Mouse (Mus musculus): ENCODE measurements around the gene Cxcl5. TPM values are rescaled to one million over a fixed set of nuclear protein-coding genes. Genes with fewer than 3 reads are reported as not detected.
"Not testable (repeated sequence)": the region's sequence is repeated elsewhere in the genome, so short reads cannot be mapped to it uniquely, and the experiment has no call there.

Gene Cxcl5
- polyA plus RNA-seq, 1 experiment: not detected

DNA sequence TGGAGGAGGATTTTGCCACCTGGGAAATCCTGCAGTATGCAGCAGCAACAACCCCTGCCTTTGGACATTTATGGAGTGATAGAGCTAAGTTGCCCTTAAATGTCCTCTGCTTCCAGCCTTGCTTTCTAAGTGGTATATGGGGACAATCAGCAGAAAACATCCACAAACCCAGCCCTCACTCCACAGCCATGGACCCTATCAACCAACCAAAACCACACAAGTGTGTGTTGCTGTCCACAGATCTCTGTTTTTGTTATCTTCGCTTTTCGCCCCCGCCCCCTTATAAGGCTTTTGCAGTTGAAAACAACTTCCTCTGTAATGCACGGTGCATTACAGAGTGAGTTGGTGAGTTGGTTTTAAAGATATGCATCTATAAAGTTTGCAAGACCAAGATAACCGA is 16.4 kb downstream of the Cxcl5 start:
- H3K9me3 ChIP-seq (ENCODE audit: control insufficient read depth, low read length): no peaks in the 10 kb centered on the region
- TF ChIP-seq TAL1 (IDR thresholded peaks at IDR 0.05; ENCODE audit: low read length) (no peak), GATA1 (IDR thresholded peaks at IDR 0.05; ENCODE audit: low read length) (no peak)
- no peak overlapping the region for H3K4me3 ChIP-seq (replicated peaks)
- no peaks in the 10 kb centered on the region for H3K36me3 ChIP-seq (ENCODE audit: control insufficient read depth)
- H3K4me1 ChIP-seq (ENCODE audit: control insufficient read depth): peaks cover 2% of the 10 kb centered on the region
- H3K27me3 ChIP-seq (ENCODE audit: control insufficient read depth): peaks cover 4% of the 10 kb centered on the region; the same call in 1 of the 2 replicates

DNA sequence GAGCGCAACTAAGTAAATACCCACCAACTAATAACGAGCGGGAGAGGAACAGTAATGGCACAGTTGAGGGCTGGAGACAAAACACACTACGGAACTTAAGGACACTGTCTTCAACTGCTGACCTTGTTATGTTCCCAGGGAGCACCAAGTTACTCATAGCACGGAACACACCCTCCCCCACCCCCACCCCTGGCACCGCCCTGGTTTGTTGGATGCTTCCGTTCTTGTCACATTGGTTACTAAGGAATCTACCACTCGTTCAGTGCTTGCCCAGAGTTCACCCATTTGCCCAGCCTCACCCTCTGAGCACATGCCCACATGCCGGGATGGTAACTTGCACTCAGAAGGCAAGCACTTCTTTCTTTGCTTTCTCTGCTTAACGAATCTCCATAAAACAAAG is 18.5 kb downstream of the Cxcl5 start:
- Histone ChIP-seq H3K4me1 (ENCODE audit: control insufficient read depth) (peaks cover 2% of the 10 kb centered on the region), H3K36me3 (ENCODE audit: control insufficient read depth) (no peaks in the 10 kb centered on the region), H3K4me3 (replicated peaks) (no peak overlapping the region), H3K9me3 (ENCODE audit: control insufficient read depth, low read length) (no peaks in the 10 kb centered on the region), H3K27me3 (ENCODE audit: control insufficient read depth) (0 out of 2 replicates have a peak, but pooled peaks cover 2% of the 10 kb centered on the region)
- TF ChIP-seq GATA1 (IDR thresholded peaks at IDR 0.05; ENCODE audit: low read length) (no peak), TAL1 (IDR thresholded peaks at IDR 0.05; ENCODE audit: low read length) (no peak)

DNA sequence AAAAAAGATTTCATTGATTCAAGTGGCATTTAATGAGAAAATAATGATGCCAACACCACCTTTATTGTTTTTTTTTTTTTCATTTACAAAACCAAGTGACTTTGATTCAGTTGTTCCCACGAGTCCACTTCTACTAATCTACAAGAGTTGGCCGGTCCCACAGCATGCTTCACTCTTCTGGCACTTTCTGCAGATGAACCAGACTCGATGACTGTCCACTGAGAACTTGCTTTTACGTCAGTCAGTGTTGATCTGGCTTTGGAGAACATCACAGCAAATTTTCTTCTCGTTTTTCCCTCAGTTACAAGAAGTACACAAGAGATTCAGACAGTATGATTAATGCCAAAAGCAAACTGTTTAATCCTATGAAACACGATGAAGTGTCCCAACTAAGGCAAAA is 19.7 kb downstream of the Cxcl5 start:
- Histone ChIP-seq H3K9me3 (ENCODE audit: control insufficient read depth, low read length) (no peaks in the 10 kb centered on the region), H3K4me1 (ENCODE audit: control insufficient read depth) (peaks cover 2% of the 10 kb centered on the region), H3K27me3 (ENCODE audit: control insufficient read depth) (no peaks in the 10 kb centered on the region), H3K36me3 (ENCODE audit: control insufficient read depth) (no peaks in the 10 kb centered on the region), H3K4me3 (replicated peaks) (no peak overlapping the region)
- TF ChIP-seq TAL1 (IDR thresholded peaks at IDR 0.05; ENCODE audit: low read length): no peak
- no peak for TF ChIP-seq GATA1 (IDR thresholded peaks at IDR 0.05; ENCODE audit: low read length)

DNA sequence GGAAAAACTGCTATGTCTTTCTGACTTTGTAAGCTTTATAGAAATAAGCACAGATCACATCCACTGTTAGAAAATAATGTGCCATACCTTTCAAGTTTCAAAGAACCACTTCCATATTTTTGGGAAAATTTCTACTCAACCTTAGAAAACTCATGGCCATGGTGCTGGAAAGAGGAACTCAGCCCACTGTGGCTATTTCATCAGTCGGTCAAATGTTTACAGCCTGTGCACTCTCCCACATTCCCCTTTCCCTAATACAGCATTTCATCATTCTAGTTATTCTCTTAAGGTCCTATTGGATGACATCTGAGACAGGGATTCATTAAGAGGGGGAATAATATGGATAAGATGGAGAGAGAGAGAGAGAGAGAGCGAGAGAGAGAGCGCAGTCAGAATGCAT is 24.5 kb downstream of the Cxcl5 start:
- H3K9me3 ChIP-seq (ENCODE audit: control insufficient read depth, low read length): no peaks in the 10 kb centered on the region
- TF ChIP-seq TAL1 (IDR thresholded peaks at IDR 0.05; ENCODE audit: low read length) (no peak), GATA1 (IDR thresholded peaks at IDR 0.05; ENCODE audit: low read length) (no peak)
- no peaks in the 10 kb centered on the region for H3K36me3 ChIP-seq (ENCODE audit: control insufficient read depth)
- H3K27me3 ChIP-seq (ENCODE audit: control insufficient read depth): no peaks in the 10 kb centered on the region
- H3K4me3 ChIP-seq (replicated peaks): no peak overlapping the region
- no peaks in the 10 kb centered on the region for H3K4me1 ChIP-seq (ENCODE audit: control insufficient read depth)

DNA sequence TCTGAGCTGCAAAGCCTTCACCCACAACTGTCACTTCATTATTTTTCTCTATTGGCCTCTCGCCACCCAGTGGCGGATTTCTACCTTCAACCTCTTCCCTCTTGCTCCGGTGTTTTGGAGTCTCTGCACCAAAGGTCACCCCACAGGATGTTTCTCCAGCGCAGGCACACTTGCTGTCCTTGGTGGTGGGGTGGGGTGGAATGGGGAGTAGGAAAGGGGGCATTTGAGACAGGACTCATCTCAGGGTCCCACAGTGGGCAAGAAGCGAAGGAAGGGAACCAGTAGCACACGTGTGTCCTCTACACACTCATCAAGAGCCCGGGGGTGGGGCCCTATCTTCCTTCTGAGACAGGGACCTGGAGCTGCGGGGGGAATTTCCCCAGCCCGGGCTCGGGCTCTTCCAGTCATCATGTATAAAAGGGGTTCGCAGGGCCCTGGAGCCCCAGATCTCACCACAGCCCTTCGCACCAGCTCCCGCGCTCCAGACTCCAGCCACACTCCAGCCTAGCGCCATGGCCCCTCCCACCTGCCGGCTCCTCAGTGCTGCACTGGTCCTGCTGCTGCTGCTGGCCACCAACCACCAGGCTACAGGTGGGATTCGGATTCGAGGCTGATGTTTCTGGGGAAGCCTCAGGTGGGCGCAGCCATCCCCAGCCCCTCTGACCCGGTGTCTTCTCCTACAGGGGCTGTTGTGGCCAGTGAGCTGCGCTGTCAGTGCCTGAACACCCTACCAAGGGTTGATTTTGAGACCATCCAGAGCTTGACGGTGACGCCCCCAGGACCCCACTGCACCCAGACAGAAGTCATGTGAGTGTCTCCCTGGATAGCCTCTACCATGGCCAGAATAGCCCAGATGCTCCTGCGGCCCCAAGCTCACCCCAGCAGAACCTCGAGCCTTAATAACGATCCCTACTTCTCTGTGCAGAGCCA is 26.8 kb downstream of the Cxcl5 start, which contains the start of gene Cxcl3:
Cxcl3 (plus strand) TSS at position 445 of the 930 bp plus-strand sequence.
- no peak within 1 kb of the TSS for H3K4me3 ChIP-seq (replicated peaks)
- TF ChIP-seq GATA1 (IDR thresholded peaks at IDR 0.05; ENCODE audit: low read length) (no peak), TAL1 (IDR thresholded peaks at IDR 0.05; ENCODE audit: low read length) (no peak)
- no peaks in the 10 kb centered on the region for H3K9me3 ChIP-seq (ENCODE audit: control insufficient read depth, low read length)

DNA sequence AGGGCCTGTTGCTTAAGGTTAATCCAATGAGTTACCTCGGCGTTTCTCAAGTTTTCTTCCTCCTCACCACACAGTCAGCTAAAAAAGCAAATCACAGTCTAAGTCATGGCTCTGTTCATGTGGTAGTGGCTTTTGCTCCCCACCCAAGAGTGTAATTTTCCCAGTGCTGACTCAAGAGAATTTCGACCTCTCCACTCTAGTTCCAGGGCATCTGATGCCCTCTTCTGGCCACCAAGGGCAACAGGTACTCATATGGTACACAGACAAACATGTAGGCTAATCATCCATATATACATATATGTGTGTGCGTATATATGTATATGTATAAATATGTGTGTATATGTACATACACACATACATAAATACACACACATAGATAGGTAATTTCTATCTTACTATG is 29.0 kb downstream of the Cxcl5 start:
- H3K4me1 ChIP-seq (ENCODE audit: control insufficient read depth): no peaks in the 10 kb centered on the region
- no peak overlapping the region for H3K4me3 ChIP-seq (replicated peaks)

More for the DNA sequence above, 26.8 kb downstream of the Cxcl5 start, which contains the start of gene Cxcl3:
- Histone ChIP-seq H3K4me1 (ENCODE audit: control insufficient read depth) (no peaks in the 10 kb centered on the region), H3K36me3 (ENCODE audit: control insufficient read depth) (no peaks in the 10 kb centered on the region), H3K27me3 (ENCODE audit: control insufficient read depth) (peaks cover 3% of the 10 kb centered on the region; the same call in 1 of the 2 replicates)

DNA sequence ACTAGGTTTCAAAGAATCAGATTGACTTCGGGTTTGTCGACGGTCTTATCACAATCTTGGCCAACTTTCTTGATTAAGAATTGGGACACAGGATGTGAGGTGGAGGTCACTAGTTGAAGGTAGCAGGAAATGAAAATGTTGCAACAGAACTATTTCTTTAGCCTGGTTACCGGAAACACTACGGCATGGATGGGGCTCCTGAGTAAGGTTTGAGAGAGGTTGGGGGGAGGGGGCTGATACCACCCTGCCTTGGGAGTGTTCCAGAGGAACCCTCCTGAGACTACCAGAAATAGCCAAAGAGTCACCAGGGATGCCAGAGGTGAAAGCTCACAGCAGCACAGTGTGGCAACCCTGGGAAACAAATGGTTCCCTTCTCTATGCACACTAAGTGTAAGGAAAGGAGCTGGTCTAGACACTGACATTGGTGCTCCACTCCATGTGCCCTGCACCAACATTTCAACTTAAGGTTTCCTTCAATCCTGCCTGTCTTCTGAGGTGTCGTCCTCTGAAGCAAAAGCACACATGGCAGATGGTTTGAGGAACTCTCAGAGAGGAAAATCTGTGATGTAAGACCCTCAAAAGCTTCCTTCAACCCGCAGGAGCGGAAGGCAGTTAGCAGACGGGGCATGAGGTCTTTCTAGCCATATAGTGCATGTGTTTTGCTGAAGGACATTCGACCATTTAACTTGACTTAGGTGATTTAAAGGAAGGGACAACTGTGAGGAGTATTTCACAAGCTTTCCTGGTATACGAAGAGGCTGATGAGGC is 30.3 kb downstream of the Cxcl5 start:
- peaks cover 3% of the 10 kb centered on the region; the same call in 1 of the 2 replicates for H3K27me3 ChIP-seq (ENCODE audit: control insufficient read depth)
- H3K4me1 ChIP-seq (ENCODE audit: control insufficient read depth): no peaks in the 10 kb centered on the region
- H3K9me3 ChIP-seq (ENCODE audit: control insufficient read depth, low read length): no peaks in the 10 kb centered on the region
- H3K4me3 ChIP-seq (replicated peaks): no peak overlapping the region
- no peaks in the 10 kb centered on the region for H3K36me3 ChIP-seq (ENCODE audit: control insufficient read depth)
- TF ChIP-seq TAL1 (IDR thresholded peaks at IDR 0.05; ENCODE audit: low read length): no peak

More for the DNA sequence above, 29.0 kb downstream of the Cxcl5 start:
- TF ChIP-seq GATA1 (IDR thresholded peaks at IDR 0.05; ENCODE audit: low read length): no peak
- TF ChIP-seq TAL1 (IDR thresholded peaks at IDR 0.05; ENCODE audit: low read length): no peak
- H3K27me3 ChIP-seq (ENCODE audit: control insufficient read depth): peaks cover 3% of the 10 kb centered on the region; the same call in 1 of the 2 replicates
- H3K9me3 ChIP-seq (ENCODE audit: control insufficient read depth, low read length): no peaks in the 10 kb centered on the region
- H3K36me3 ChIP-seq (ENCODE audit: control insufficient read depth): no peaks in the 10 kb centered on the region

DNA sequence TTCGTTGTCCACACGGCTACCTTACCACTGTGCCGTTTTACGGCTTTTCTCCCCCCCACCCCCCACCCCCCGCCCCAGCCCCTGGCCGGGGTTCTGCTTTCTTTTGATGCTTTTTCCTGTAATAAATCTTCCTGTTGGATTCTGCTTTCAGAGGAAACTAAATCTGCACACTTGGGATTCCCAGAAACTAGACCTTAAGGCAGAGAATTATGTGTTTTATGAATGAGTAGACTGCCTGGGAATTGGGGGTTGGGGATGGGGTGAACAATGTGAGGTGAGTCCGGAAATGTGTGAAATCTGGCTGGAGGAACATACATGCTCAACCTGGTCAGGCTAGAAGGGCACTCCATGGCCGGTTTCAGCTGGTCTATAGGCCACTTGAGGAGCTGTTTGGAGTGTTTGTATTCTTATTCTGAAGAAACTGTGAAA is 30.9 kb downstream of the Cxcl5 start:
- Histone ChIP-seq H3K4me3 (replicated peaks) (no peak overlapping the region), H3K27me3 (ENCODE audit: control insufficient read depth) (peaks cover 3% of the 10 kb centered on the region; the same call in 1 of the 2 replicates), H3K4me1 (ENCODE audit: control insufficient read depth) (no peaks in the 10 kb centered on the region), H3K9me3 (ENCODE audit: control insufficient read depth, low read length) (no peaks in the 10 kb centered on the region), H3K36me3 (ENCODE audit: control insufficient read depth) (no peaks in the 10 kb centered on the region)
- TF ChIP-seq GATA1 (IDR thresholded peaks at IDR 0.05; ENCODE audit: low read length) (no peak), TAL1 (IDR thresholded peaks at IDR 0.05; ENCODE audit: low read length) (no peak)

DNA sequence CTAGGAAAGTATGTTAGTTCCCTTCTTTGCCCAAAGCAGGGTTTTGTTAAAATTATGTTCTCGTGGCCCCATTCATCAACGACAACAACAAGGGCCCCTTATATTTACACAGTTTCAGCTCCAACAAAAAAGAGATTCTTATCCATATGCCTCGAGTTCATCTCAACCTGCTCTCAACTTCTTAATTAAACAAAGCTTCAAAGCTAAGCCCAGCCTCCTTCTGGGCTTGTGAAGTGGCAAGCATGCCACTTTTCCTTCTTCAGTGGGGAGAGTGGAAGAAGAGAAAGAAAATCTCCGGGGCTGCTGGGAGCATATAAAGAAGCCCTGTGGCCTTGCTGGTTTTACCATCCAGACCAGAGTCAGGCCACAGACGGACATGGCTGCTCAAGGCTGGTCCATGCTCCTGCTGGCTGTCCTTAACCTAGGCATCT is 35.0 kb downstream of the Cxcl5 start, which contains the start of gene Cxcl15:
Cxcl15 (plus strand) TSS at position 340 of the 431 bp plus-strand sequence.
- Histone ChIP-seq H3K9me3 (ENCODE audit: control insufficient read depth, low read length) (no peaks in the 10 kb centered on the region), H3K36me3 (ENCODE audit: control insufficient read depth) (no peaks in the 10 kb centered on the region), H3K27me3 (ENCODE audit: control insufficient read depth) (peaks cover 3% of the 10 kb centered on the region; the same call in 1 of the 2 replicates), H3K4me1 (ENCODE audit: control insufficient read depth) (no peaks in the 10 kb centered on the region), H3K4me3 (replicated peaks) (no peak within 1 kb of the TSS)
- TF ChIP-seq GATA1 (IDR thresholded peaks at IDR 0.05; ENCODE audit: low read length) (no peak), TAL1 (IDR thresholded peaks at IDR 0.05; ENCODE audit: low read length) (no peak)

DNA sequence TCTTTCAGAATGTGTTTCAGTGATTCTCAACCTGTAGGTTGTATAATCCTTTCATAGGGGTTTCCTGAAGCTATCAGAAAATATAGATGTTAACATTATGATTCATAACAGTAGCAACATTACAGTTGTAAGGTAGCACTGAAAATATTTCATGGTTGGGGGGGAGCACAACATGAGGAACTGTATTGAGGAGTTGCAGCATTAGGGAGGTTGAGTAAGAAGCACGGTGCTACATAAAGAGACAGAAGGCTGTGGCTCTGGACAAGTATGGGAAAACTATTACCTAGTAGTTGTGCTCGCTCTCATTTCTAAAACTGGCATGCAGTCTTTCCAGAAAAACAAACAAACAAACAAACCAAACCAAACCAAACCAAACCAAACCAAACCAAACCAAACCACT is 36.2 kb downstream of the Cxcl5 start:
- not testable (repeated sequence) for H3K4me3 ChIP-seq (replicated peaks); H3K9me3 ChIP-seq (ENCODE audit: control insufficient read depth, low read length); H3K27me3 ChIP-seq (ENCODE audit: control insufficient read depth); H3K36me3 ChIP-seq (ENCODE audit: control insufficient read depth); H3K4me1 ChIP-seq (ENCODE audit: control insufficient read depth)
